Mouse (Mus musculus) liver, adult 2 months (tissue): Measurements from ENCODE around the gene Ccdc85c.

Experiments used
- CTCF ChIP-seq: fragments of 200-500 bp; IDR thresholded peaks from 2 replicates; pipeline ENCODE4 v1.5.1; 2011; ENCODE audit warnings: low read depth, low read length, control low read depth
- POLR2A ChIP-seq: fragments of 200-500 bp; IDR thresholded peaks from 2 replicates; pipeline ENCODE4 v1.6.1; 2011; ENCODE audit warnings: low read length, control low read depth; ENCODE audit not compliant: insufficient read depth; ENCODE audit errors: extremely low read depth

- TF ChIP-seq CTCF: no peak
- TF ChIP-seq POLR2A: no peak
Measured at GRCm38 (mm10) chr12:108238395-108239035, 36.7 kb downstream of the Ccdc85c start.
